Mouse (Mus musculus): Measurements from ENCODE around the gene Cc2d2b. TPM values are rescaled to one million over a fixed set of nuclear protein-coding genes. Genes with fewer than 3 reads are reported as not detected.
A peak's percentile ranks its signal among the peaks of the same experiment; 100 is the strongest.

Gene Cc2d2b
- polyA plus RNA-seq, 1 experiment from 2014 or later, result 0.72 TPM

GRCm38 (mm10) chr19:40868284-40868683 lies 119.7 kb downstream of the Cc2d2b start:
- no peak overlapping the region for H3K4me3 ChIP-seq (ENCODE audit: low read depth, low read length)
- no peaks in the 10 kb centered on the region for H3K36me3 ChIP-seq (ENCODE audit: control insufficient read depth, insufficient read depth)
- no peak overlapping the region for H3K9ac ChIP-seq (ENCODE audit: low read depth, low read length)
- no peak for ATAC-seq (ENCODE audit: low read depth)
- peaks cover 4% of the 10 kb centered on the region; the same call in 1 of the 2 replicates for H3K4me1 ChIP-seq (ENCODE audit: control insufficient read depth, low read depth, low read length)
- WGBS (ENCODE audit: insufficient replicate concordance), result 35% methylated on average over 5 of the region's 5 CpGs
- no peak overlapping the region for H3K27ac ChIP-seq (ENCODE audit: low read length)
- H3K27me3 ChIP-seq (ENCODE audit: control insufficient read depth, insufficient read depth, low read depth, low read length), result no peaks in the 10 kb centered on the region
- H3K9me3 ChIP-seq (replicated peaks; ENCODE audit: control insufficient read depth, low read length), result no peaks in the 10 kb centered on the region
- H3K4me2 ChIP-seq (ENCODE audit: low read depth, low read length), result no peak overlapping the region

- H3K36me3 ChIP-seq (ENCODE audit: control insufficient read depth, insufficient read depth), result no peaks in the 10 kb centered on the region
- H3K27me3 ChIP-seq (ENCODE audit: control insufficient read depth, insufficient read depth, low read depth, low read length), result peaks cover 3% of the 10 kb centered on the region; the same call in 1 of the 2 replicates
- H3K9ac ChIP-seq (ENCODE audit: low read depth, low read length), result no peak overlapping the region
- H3K27ac ChIP-seq (ENCODE audit: low read length), result no peak overlapping the region
- H3K4me3 ChIP-seq (ENCODE audit: low read depth, low read length), result no peak overlapping the region
- no peaks in the 10 kb centered on the region for H3K9me3 ChIP-seq (replicated peaks; ENCODE audit: control insufficient read depth, low read length)
- H3K4me1 ChIP-seq (ENCODE audit: control insufficient read depth, low read depth, low read length), result peaks cover 4% of the 10 kb centered on the region; the same call in 1 of the 2 replicates
- ATAC-seq (ENCODE audit: low read depth), result no peak
- H3K4me2 ChIP-seq (ENCODE audit: low read depth, low read length), result no peak overlapping the region
- WGBS (ENCODE audit: insufficient replicate concordance), result 68% methylated on average over 3 of the region's 3 CpGs
Observed at GRCm38 (mm10) chr19:40869425-40870105, 121.0 kb downstream of the Cc2d2b start.

DNA sequence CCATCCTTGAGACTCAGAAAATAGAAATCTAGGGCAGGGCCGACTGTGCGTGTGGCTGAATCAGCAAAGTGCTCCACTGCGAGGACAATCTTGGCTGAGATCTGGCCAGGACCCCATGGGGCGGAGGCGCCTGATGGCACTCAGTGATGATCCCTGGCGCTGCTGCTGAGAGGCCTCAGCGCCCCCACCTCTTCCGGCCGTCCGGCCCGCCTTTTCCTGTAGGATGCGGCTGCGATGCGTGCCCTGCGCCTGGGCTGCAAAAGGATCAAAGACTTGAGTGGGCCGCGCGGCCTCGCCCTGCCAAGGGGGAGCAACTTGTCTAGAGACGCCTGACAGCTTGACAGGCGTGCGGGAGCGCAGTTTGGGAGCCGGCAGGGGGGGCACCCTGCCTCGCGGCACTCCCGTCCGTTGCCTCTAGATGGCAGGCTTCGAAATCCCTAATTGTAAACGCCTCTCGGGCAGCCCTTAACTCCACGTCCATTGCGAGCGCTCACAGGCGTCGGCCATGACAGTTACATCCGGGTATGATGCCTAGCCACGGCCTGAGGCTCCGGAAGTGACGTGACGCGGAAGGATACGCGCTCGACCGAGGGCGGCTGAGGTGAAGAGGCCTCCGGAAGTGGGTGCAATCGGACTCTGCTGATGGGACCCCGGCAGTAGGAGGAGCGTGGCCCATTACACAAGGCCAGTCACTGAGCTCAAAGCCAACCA lies 124.6 kb downstream of the Cc2d2b start:
- H3K4me3 ChIP-seq (ENCODE audit: low read depth, low read length), result peak overlapping the region; percentile 61
- no peaks in the 10 kb centered on the region for H3K9me3 ChIP-seq (replicated peaks; ENCODE audit: control insufficient read depth, low read length)
- peak; percentile 92 for ATAC-seq (ENCODE audit: low read depth)
- no peak overlapping the region for H3K27ac ChIP-seq (ENCODE audit: low read length)
- no peaks in the 10 kb centered on the region for H3K36me3 ChIP-seq (ENCODE audit: control insufficient read depth, insufficient read depth)
- 2% methylated on average over 51 of the region's 51 CpGs for WGBS (ENCODE audit: insufficient replicate concordance)
- H3K4me1 ChIP-seq (ENCODE audit: control insufficient read depth, low read depth, low read length), result peaks cover 4% of the 10 kb centered on the region; the same call in 1 of the 2 replicates
- H3K9ac ChIP-seq (ENCODE audit: low read depth, low read length), result no peak overlapping the region
- H3K4me2 ChIP-seq (ENCODE audit: low read depth, low read length), result peak overlapping the region; percentile 79
- H3K27me3 ChIP-seq (ENCODE audit: control insufficient read depth, insufficient read depth, low read depth, low read length), result peaks cover 13% of the 10 kb centered on the region

Other genes with a start within 250 kb of the Cc2d2b start
- gene Sorbs1, start 235.0 kb upstream of the Cc2d2b start, polyA plus RNA-seq (2015; fragmentation: Nextera tagmentation; extraction: Ambion mirVana), result 37.7 and 39.6 TPM in 2 replicates
- 28.6 and 28.8 TPM in 2 replicates for gene Aldh18a1, start 160.3 kb upstream of the Cc2d2b start, polyA plus RNA-seq (2015; fragmentation: Nextera tagmentation; extraction: Ambion mirVana)
- gene Tctn3, start 136.5 kb upstream of the Cc2d2b start, polyA plus RNA-seq (2015; fragmentation: Nextera tagmentation; extraction: Ambion mirVana), result 1.3 and 1.6 TPM in 2 replicates
- 4.7 and 5.9 TPM in 2 replicates for gene Entpd1, start 136.4 kb upstream of the Cc2d2b start, polyA plus RNA-seq (2015; fragmentation: Nextera tagmentation; extraction: Ambion mirVana)
- gene Ccnj, start 82.5 kb downstream of the Cc2d2b start, polyA plus RNA-seq (2015; fragmentation: Nextera tagmentation; extraction: Ambion mirVana), result 2.6 TPM in 2 replicates
- 3.9 and 4.0 TPM in 2 replicates for gene Zfp518a, start 146.0 kb downstream of the Cc2d2b start, polyA plus RNA-seq (2015; fragmentation: Nextera tagmentation; extraction: Ambion mirVana)
- 1.8 and 2.4 TPM in 2 replicates for gene Blnk, start 245.8 kb downstream of the Cc2d2b start, polyA plus RNA-seq (2015; fragmentation: Nextera tagmentation; extraction: Ambion mirVana)

All from liver, embryonic 16.5 days (tissue).